Mouse (Mus musculus): ENCODE data around the gene Tnp1. TPM values are rescaled to one million over a fixed set of nuclear protein-coding genes. Genes with fewer than 3 reads are reported as not detected.

Gene Tnp1
- polyA plus RNA-seq, 1 experiment from 2014 or later: not detected

GRCm38 (mm10) chr1:72992944-72993464 lies 22.7 kb downstream of the Tnp1 start:
- no peak for ATAC-seq (ENCODE audit: low read depth)
- Histone ChIP-seq H3K27ac (ENCODE audit: low read length) (no peak overlapping the region), H3K4me1 (ENCODE audit: control insufficient read depth, low read depth, low read length) (no peaks in the 10 kb centered on the region), H3K4me3 (ENCODE audit: low read depth, low read length) (no peak overlapping the region), H3K27me3 (ENCODE audit: control insufficient read depth, insufficient read depth, low read depth, low read length) (no peaks in the 10 kb centered on the region), H3K9ac (ENCODE audit: low read depth, low read length) (no peak overlapping the region), H3K9me3 (replicated peaks; ENCODE audit: control insufficient read depth, low read length) (no peaks in the 10 kb centered on the region), H3K4me2 (ENCODE audit: low read depth, low read length) (no peak overlapping the region), H3K36me3 (ENCODE audit: control insufficient read depth, insufficient read depth) (no peaks in the 10 kb centered on the region)
- 59% methylated on average over 2 of the region's 2 CpGs for WGBS (ENCODE audit: insufficient replicate concordance)

- Histone ChIP-seq H3K9ac (ENCODE audit: low read depth, low read length) (no peak overlapping the region), H3K27ac (ENCODE audit: low read length) (no peak overlapping the region), H3K4me2 (ENCODE audit: low read depth, low read length) (no peak overlapping the region), H3K27me3 (ENCODE audit: control insufficient read depth, insufficient read depth, low read depth, low read length) (no peaks in the 10 kb centered on the region), H3K9me3 (replicated peaks; ENCODE audit: control insufficient read depth, low read length) (no peaks in the 10 kb centered on the region), H3K4me3 (ENCODE audit: low read depth, low read length) (no peak overlapping the region), H3K4me1 (ENCODE audit: control insufficient read depth, low read depth, low read length) (no peaks in the 10 kb centered on the region), H3K36me3 (ENCODE audit: control insufficient read depth, insufficient read depth) (no peaks in the 10 kb centered on the region)
- 38% methylated on average over 2 of the region's 2 CpGs for WGBS (ENCODE audit: insufficient replicate concordance)
- no peak for ATAC-seq (ENCODE audit: low read depth)
These were observed 23.5 kb downstream of the Tnp1 start for GRCm38 (mm10) chr1:72992209-72992608.

GRCm38 (mm10) chr1:72988904-72989303 lies 26.8 kb downstream of the Tnp1 start:
- H3K4me2 ChIP-seq (ENCODE audit: low read depth, low read length): no peak overlapping the region
- no peaks in the 10 kb centered on the region for H3K9me3 ChIP-seq (replicated peaks; ENCODE audit: control insufficient read depth, low read length)
- H3K36me3 ChIP-seq (ENCODE audit: control insufficient read depth, insufficient read depth): no peaks in the 10 kb centered on the region
- H3K4me1 ChIP-seq (ENCODE audit: control insufficient read depth, low read depth, low read length): no peaks in the 10 kb centered on the region
- 78% methylated on average over 3 of the region's 3 CpGs for WGBS (ENCODE audit: insufficient replicate concordance)
- H3K9ac ChIP-seq (ENCODE audit: low read depth, low read length): no peak overlapping the region
- ATAC-seq (ENCODE audit: low read depth): no peak
- H3K27me3 ChIP-seq (ENCODE audit: control insufficient read depth, insufficient read depth, low read depth, low read length): no peaks in the 10 kb centered on the region
- no peak overlapping the region for H3K4me3 ChIP-seq (ENCODE audit: low read depth, low read length)
- no peak overlapping the region for H3K27ac ChIP-seq (ENCODE audit: low read length)

- ATAC-seq (ENCODE audit: low read depth): no peak
- no peak overlapping the region for H3K4me2 ChIP-seq (ENCODE audit: low read depth, low read length)
- H3K9me3 ChIP-seq (replicated peaks; ENCODE audit: control insufficient read depth, low read length): no peaks in the 10 kb centered on the region
- no peaks in the 10 kb centered on the region for H3K27me3 ChIP-seq (ENCODE audit: control insufficient read depth, insufficient read depth, low read depth, low read length)
- H3K4me1 ChIP-seq (ENCODE audit: control insufficient read depth, low read depth, low read length): no peaks in the 10 kb centered on the region
- H3K4me3 ChIP-seq (ENCODE audit: low read depth, low read length): no peak overlapping the region
- H3K27ac ChIP-seq (ENCODE audit: low read length): no peak overlapping the region
- 16% methylated on average over 4 of the region's 4 CpGs for WGBS (ENCODE audit: insufficient replicate concordance)
- H3K9ac ChIP-seq (ENCODE audit: low read depth, low read length): no peak overlapping the region
- no peaks in the 10 kb centered on the region for H3K36me3 ChIP-seq (ENCODE audit: control insufficient read depth, insufficient read depth)
These were observed 29.0 kb downstream of the Tnp1 start for GRCm38 (mm10) chr1:72986715-72987114.

GRCm38 (mm10) chr1:72978956-72979355 lies 36.8 kb downstream of the Tnp1 start:
- Histone ChIP-seq H3K27me3 (ENCODE audit: control insufficient read depth, insufficient read depth, low read depth, low read length) (no peaks in the 10 kb centered on the region), H3K27ac (ENCODE audit: low read length) (no peak overlapping the region), H3K9ac (ENCODE audit: low read depth, low read length) (no peak overlapping the region), H3K4me3 (ENCODE audit: low read depth, low read length) (no peak overlapping the region), H3K4me2 (ENCODE audit: low read depth, low read length) (no peak overlapping the region), H3K9me3 (replicated peaks; ENCODE audit: control insufficient read depth, low read length) (no peaks in the 10 kb centered on the region), H3K36me3 (ENCODE audit: control insufficient read depth, insufficient read depth) (no peaks in the 10 kb centered on the region), H3K4me1 (ENCODE audit: control insufficient read depth, low read depth, low read length) (no peaks in the 10 kb centered on the region)
- 76% methylated on average over 9 of the region's 9 CpGs for WGBS (ENCODE audit: insufficient replicate concordance)
- no peak for ATAC-seq (ENCODE audit: low read depth)

GRCm38 (mm10) chr1:72974226-72974625 lies 41.5 kb downstream of the Tnp1 start:
- no peaks in the 10 kb centered on the region for H3K36me3 ChIP-seq (ENCODE audit: control insufficient read depth, insufficient read depth)
- no peak for ATAC-seq (ENCODE audit: low read depth)
- H3K9ac ChIP-seq (ENCODE audit: low read depth, low read length): no peak overlapping the region
- H3K27me3 ChIP-seq (ENCODE audit: control insufficient read depth, insufficient read depth, low read depth, low read length): no peaks in the 10 kb centered on the region
- H3K9me3 ChIP-seq (replicated peaks; ENCODE audit: control insufficient read depth, low read length): no peaks in the 10 kb centered on the region
- H3K4me1 ChIP-seq (ENCODE audit: control insufficient read depth, low read depth, low read length): no peaks in the 10 kb centered on the region
- H3K27ac ChIP-seq (ENCODE audit: low read length): no peak overlapping the region
- H3K4me2 ChIP-seq (ENCODE audit: low read depth, low read length): no peak overlapping the region
- no peak overlapping the region for H3K4me3 ChIP-seq (ENCODE audit: low read depth, low read length)

GRCm38 (mm10) chr1:72970461-72970860 lies 45.2 kb downstream of the Tnp1 start:
- H3K36me3 ChIP-seq (ENCODE audit: control insufficient read depth, insufficient read depth): no peaks in the 10 kb centered on the region
- H3K4me1 ChIP-seq (ENCODE audit: control insufficient read depth, low read depth, low read length): no peaks in the 10 kb centered on the region
- no peak for ATAC-seq (ENCODE audit: low read depth)
- H3K27me3 ChIP-seq (ENCODE audit: control insufficient read depth, insufficient read depth, low read depth, low read length): no peaks in the 10 kb centered on the region
- WGBS (ENCODE audit: insufficient replicate concordance): 75% methylated on average over 9 of the region's 9 CpGs
- no peak overlapping the region for H3K4me2 ChIP-seq (ENCODE audit: low read depth, low read length)
- H3K27ac ChIP-seq (ENCODE audit: low read length): no peak overlapping the region
- no peak overlapping the region for H3K4me3 ChIP-seq (ENCODE audit: low read depth, low read length)
- H3K9me3 ChIP-seq (replicated peaks; ENCODE audit: control insufficient read depth, low read length): no peaks in the 10 kb centered on the region
- H3K9ac ChIP-seq (ENCODE audit: low read depth, low read length): no peak overlapping the region

- H3K4me1 ChIP-seq (ENCODE audit: control insufficient read depth, low read depth, low read length): no peaks in the 10 kb centered on the region
- no peaks in the 10 kb centered on the region for H3K9me3 ChIP-seq (replicated peaks; ENCODE audit: control insufficient read depth, low read length)
- no peak overlapping the region for H3K4me3 ChIP-seq (ENCODE audit: low read depth, low read length)
- no peak overlapping the region for H3K27ac ChIP-seq (ENCODE audit: low read length)
- no peak overlapping the region for H3K9ac ChIP-seq (ENCODE audit: low read depth, low read length)
- H3K27me3 ChIP-seq (ENCODE audit: control insufficient read depth, insufficient read depth, low read depth, low read length): no peaks in the 10 kb centered on the region
- 20% methylated on average over 10 of the region's 10 CpGs for WGBS (ENCODE audit: insufficient replicate concordance)
- H3K36me3 ChIP-seq (ENCODE audit: control insufficient read depth, insufficient read depth): no peaks in the 10 kb centered on the region
- no peak for ATAC-seq (ENCODE audit: low read depth)
- H3K4me2 ChIP-seq (ENCODE audit: low read depth, low read length): no peak overlapping the region
These were observed 46.4 kb downstream of the Tnp1 start for GRCm38 (mm10) chr1:72969113-72969812.

GRCm38 (mm10) chr1:72966423-72966822 lies 49.3 kb downstream of the Tnp1 start:
- no peak overlapping the region for H3K27ac ChIP-seq (ENCODE audit: low read length)
- 66% methylated on average over 4 of the region's 4 CpGs for WGBS (ENCODE audit: insufficient replicate concordance)

More at GRCm38 (mm10) chr1:72966423-72966822, 49.3 kb downstream of the Tnp1 start:
- Histone ChIP-seq H3K4me2 (ENCODE audit: low read depth, low read length) (no peak overlapping the region), H3K9me3 (replicated peaks; ENCODE audit: control insufficient read depth, low read length) (no peaks in the 10 kb centered on the region), H3K9ac (ENCODE audit: low read depth, low read length) (no peak overlapping the region), H3K4me3 (ENCODE audit: low read depth, low read length) (no peak overlapping the region), H3K27me3 (ENCODE audit: control insufficient read depth, insufficient read depth, low read depth, low read length) (no peaks in the 10 kb centered on the region), H3K4me1 (ENCODE audit: control insufficient read depth, low read depth, low read length) (no peaks in the 10 kb centered on the region), H3K36me3 (ENCODE audit: control insufficient read depth, insufficient read depth) (no peaks in the 10 kb centered on the region)
- no peak for ATAC-seq (ENCODE audit: low read depth)

Measured in liver, embryonic 16.5 days (tissue).